Mouse (Mus musculus) megakaryocyte progenitor cell, adult 5-6 weeks (primary cell): ENCODE measurements around the gene Zswim3. TPM values are rescaled to one million over a fixed set of nuclear protein-coding genes. Genes with fewer than 3 reads are reported as not detected.

Experiments used
- total RNA-seq, 2 experiments: library from RNA; stranded (forward) in 1 of 2; stranded (reverse) in 1 of 2; fragments of 157-497, 149-512 nt in 1 of 2; fragments of 200-1000 nt in 1 of 2; gene quantifications; 2 replicates each; pipeline versions ENCODE4 v1.2.3 to v1.2.4; 2015 to 2017

Zswim3 gene
- total RNA-seq, 2 experiments from 2014 or later: 2.5 to 6.7 TPM

Other genes starting within 250 kb of the Zswim3 start
- gene Wfdc2, start 242.7 kb upstream of the Zswim3 start, total RNA-seq (2015): not detected in 2 replicates
- gene Wfdc2, start 242.7 kb upstream of the Zswim3 start, total RNA-seq (2017): 1.8 TPM in 1 of 2 replicates, not detected in the other
- gene Spint3, start 231.6 kb upstream of the Zswim3 start, total RNA-seq (2015): not detected in 2 replicates
- not detected in 2 replicates for gene Spint3, start 231.6 kb upstream of the Zswim3 start, total RNA-seq (2017)
- gene Wfdc6a, start 219.7 kb upstream of the Zswim3 start, total RNA-seq (2015): not detected in 2 replicates
- not detected in 2 replicates for gene Wfdc6a, start 219.7 kb upstream of the Zswim3 start, total RNA-seq (2017)
- gene Eppin, start 211.5 kb upstream of the Zswim3 start, total RNA-seq (2015): not detected in 2 replicates
- not detected in 2 replicates for gene Eppin, start 211.5 kb upstream of the Zswim3 start, total RNA-seq (2017)
- gene Wfdc6b, start 191.6 kb upstream of the Zswim3 start, total RNA-seq (2015): not detected in 2 replicates
- gene Wfdc6b, start 191.6 kb upstream of the Zswim3 start, total RNA-seq (2017): not detected in 2 replicates
- gene Wfdc8, start 191.5 kb upstream of the Zswim3 start, total RNA-seq (2015): not detected in 2 replicates
- gene Wfdc8, start 191.5 kb upstream of the Zswim3 start, total RNA-seq (2017): not detected in 2 replicates
- 0.56 TPM in 1 of 2 replicates, not detected in the other for gene Wfdc16, start 166.3 kb upstream of the Zswim3 start, total RNA-seq (2015)
- 0.08 TPM in 1 of 2 replicates, not detected in the other for gene Wfdc16, start 166.3 kb upstream of the Zswim3 start, total RNA-seq (2017)
- not detected in 2 replicates for gene Wfdc10, start 149.1 kb upstream of the Zswim3 start, total RNA-seq (2015)
- gene Wfdc10, start 149.1 kb upstream of the Zswim3 start, total RNA-seq (2017): not detected in 2 replicates
- not detected in 2 replicates for gene Wfdc9, start 148.5 kb upstream of the Zswim3 start, total RNA-seq (2015)
- not detected in 2 replicates for gene Wfdc9, start 148.5 kb upstream of the Zswim3 start, total RNA-seq (2017)
- gene Wfdc11, start 131.0 kb upstream of the Zswim3 start, total RNA-seq (2015): not detected in 2 replicates
- gene Wfdc11, start 131.0 kb upstream of the Zswim3 start, total RNA-seq (2017): not detected in 2 replicates
- not detected in 2 replicates for gene Wfdc13, start 120.0 kb upstream of the Zswim3 start, total RNA-seq (2015)
- not detected in 2 replicates for gene Wfdc13, start 120.0 kb upstream of the Zswim3 start, total RNA-seq (2017)
- gene Spint4, start 106.6 kb upstream of the Zswim3 start, total RNA-seq (2015): not detected in 2 replicates
- gene Spint4, start 106.6 kb upstream of the Zswim3 start, total RNA-seq (2017): not detected in 2 replicates
- not detected in 2 replicates for gene Spint5, start 89.8 kb upstream of the Zswim3 start, total RNA-seq (2015)
- gene Spint5, start 89.8 kb upstream of the Zswim3 start, total RNA-seq (2017): not detected in 2 replicates
- 0.20 and 0.29 TPM in 2 replicates for gene Wfdc3, start 59.2 kb upstream of the Zswim3 start, total RNA-seq (2015)
- gene Wfdc3, start 59.2 kb upstream of the Zswim3 start, total RNA-seq (2017): 0.41 TPM in 1 of 2 replicates, not detected in the other
- 24.1 and 31.3 TPM in 2 replicates for gene Dnttip1, start 59.1 kb upstream of the Zswim3 start, total RNA-seq (2015)
- 32.0 and 38.4 TPM in 2 replicates for gene Dnttip1, start 59.1 kb upstream of the Zswim3 start, total RNA-seq (2017)
- gene Ube2c, start 35.2 kb upstream of the Zswim3 start, total RNA-seq (2015): 271 and 279 TPM in 2 replicates
- 142 and 184 TPM in 2 replicates for gene Ube2c, start 35.2 kb upstream of the Zswim3 start, total RNA-seq (2017)
- not detected in 2 replicates for gene Tnnc2, start 25.1 kb upstream of the Zswim3 start, total RNA-seq (2015)
- not detected in 2 replicates for gene Tnnc2, start 25.1 kb upstream of the Zswim3 start, total RNA-seq (2017)
- gene Snx21, start 19.3 kb upstream of the Zswim3 start, total RNA-seq (2015): 0.42 and 0.49 TPM in 2 replicates
- gene Snx21, start 19.3 kb upstream of the Zswim3 start, total RNA-seq (2017): 0.37 and 0.88 TPM in 2 replicates
- gene Acot8, start 216 bp upstream of the Zswim3 start, total RNA-seq (2015): 13.2 and 14.2 TPM in 2 replicates
- gene Acot8, start 216 bp upstream of the Zswim3 start, total RNA-seq (2017): 22.2 and 26.4 TPM in 2 replicates
- gene Zswim1, start 17.6 kb downstream of the Zswim3 start, total RNA-seq (2015): 6.3 and 9.0 TPM in 2 replicates
- gene Zswim1, start 17.6 kb downstream of the Zswim3 start, total RNA-seq (2017): 3.1 and 4.4 TPM in 2 replicates
- gene Spata25, start 23.4 kb downstream of the Zswim3 start, total RNA-seq (2015): not detected in 2 replicates
- gene Spata25, start 23.4 kb downstream of the Zswim3 start, total RNA-seq (2017): not detected in 2 replicates
- gene Ctsa, start 27.8 kb downstream of the Zswim3 start, total RNA-seq (2015): 69.5 and 69.8 TPM in 2 replicates
- 71.5 and 77.0 TPM in 2 replicates for gene Ctsa, start 27.8 kb downstream of the Zswim3 start, total RNA-seq (2017)
- gene Neurl2, start 28.4 kb downstream of the Zswim3 start, total RNA-seq (2015): 3.4 and 4.3 TPM in 2 replicates
- 0.57 and 1.9 TPM in 2 replicates for gene Neurl2, start 28.4 kb downstream of the Zswim3 start, total RNA-seq (2017)
- gene Pltp, start 52.6 kb downstream of the Zswim3 start, total RNA-seq (2015): 0.10 TPM in 1 of 2 replicates, not detected in the other
- not detected in 2 replicates for gene Pltp, start 52.6 kb downstream of the Zswim3 start, total RNA-seq (2017)
- gene Pcif1, start 74.2 kb downstream of the Zswim3 start, total RNA-seq (2015): 34.1 and 36.3 TPM in 2 replicates
- gene Pcif1, start 74.2 kb downstream of the Zswim3 start, total RNA-seq (2017): 21.7 and 40.4 TPM in 2 replicates
- 10.4 and 11.3 TPM in 2 replicates for gene Zfp335, start 106.7 kb downstream of the Zswim3 start, total RNA-seq (2015)
- gene Zfp335, start 106.7 kb downstream of the Zswim3 start, total RNA-seq (2017): 6.8 and 8.2 TPM in 2 replicates
- 11.2 and 14.2 TPM in 2 replicates for gene Mmp9, start 135.7 kb downstream of the Zswim3 start, total RNA-seq (2015)
- gene Mmp9, start 135.7 kb downstream of the Zswim3 start, total RNA-seq (2017): 5.7 and 11.8 TPM in 2 replicates
- 0.15 and 0.27 TPM in 2 replicates for gene Slc12a5, start 155.7 kb downstream of the Zswim3 start, total RNA-seq (2015)
- gene Slc12a5, start 155.7 kb downstream of the Zswim3 start, total RNA-seq (2017): 0.51 and 0.96 TPM in 2 replicates
- gene Ncoa5, start 229.8 kb downstream of the Zswim3 start, total RNA-seq (2015): 17.0 and 19.8 TPM in 2 replicates
- 31.2 and 40.9 TPM in 2 replicates for gene Ncoa5, start 229.8 kb downstream of the Zswim3 start, total RNA-seq (2017)